Mouse (Mus musculus): ENCODE measurements around the gene Ldhc. TPM values are rescaled to one million over a fixed set of nuclear protein-coding genes. Genes with fewer than 3 reads are reported as not detected.

Ldhc gene
- polyA plus RNA-seq, 1 experiment from 2014 or later, result not detected

GRCm38 (mm10) chr7:46838104-46838671 lies 22.8 kb upstream of the Ldhc start:
- WGBS, result 14% methylated on average over 9 of the region's 9 CpGs
- Histone ChIP-seq H3K4me3 (ENCODE audit: control insufficient read depth in 1 of 2, insufficient read depth in 1 of 2, low read depth in 1 of 2, low read length in 2 of 2) (no peak overlapping the region), H3K4me2 (ENCODE audit: low read length) (peak overlapping the region; percentile 37), H3K9me3 (ENCODE audit: control insufficient read depth, low read length) (no peaks in the 10 kb centered on the region), H3K27me3 (ENCODE audit: control insufficient read depth, insufficient read depth, low read length) (no peaks in the 10 kb centered on the region), H3K27ac (replicated peaks in 1 of 2; ENCODE audit: control insufficient read depth in 1 of 2, insufficient read depth in 1 of 2, low read depth in 2 of 2, low read length in 2 of 2) (peak overlapping the region; percentile 76 to 80), H3K36me3 (ENCODE audit: control insufficient read depth, insufficient read depth, low read length) (no peaks in the 10 kb centered on the region), H3K9ac (ENCODE audit: low read length) (0 out of 2 replicates have a peak overlapping the region, but pooled peaks have one; percentile 34), H3K4me1 (ENCODE audit: control insufficient read depth in 2 of 2, insufficient read depth in 2 of 2, low read length in 2 of 2) (peaks cover 15 to 26% of the 10 kb centered on the region in 2 experiments)
- peak; percentile 65 for ATAC-seq (ENCODE audit: insufficient number of reproducible peaks, insufficient read depth, low FRiP score, low read depth)

GRCm38 (mm10) chr7:46838891-46839302 lies 22.1 kb upstream of the Ldhc start:
- ATAC-seq (ENCODE audit: insufficient number of reproducible peaks, insufficient read depth, low FRiP score, low read depth), result peak; percentile 48; the same call in 1 of the 2 replicates
- H3K9me3 ChIP-seq (ENCODE audit: control insufficient read depth, low read length), result no peaks in the 10 kb centered on the region
- H3K27ac ChIP-seq (replicated peaks in 1 of 2; ENCODE audit: control insufficient read depth in 1 of 2, insufficient read depth in 1 of 2, low read depth in 2 of 2, low read length in 2 of 2), result peak overlapping the region; percentile 69 to 80; a peak in 3 of 4 replicates
- peak overlapping the region; percentile 18; the same call in 1 of the 2 replicates for H3K9ac ChIP-seq (ENCODE audit: low read length)
- H3K4me2 ChIP-seq (ENCODE audit: low read length), result peak overlapping the region; percentile 22
- H3K4me1 ChIP-seq (ENCODE audit: control insufficient read depth in 2 of 2, insufficient read depth in 2 of 2, low read length in 2 of 2), result peaks cover 15 to 24% of the 10 kb centered on the region in 2 experiments
- H3K36me3 ChIP-seq (ENCODE audit: control insufficient read depth, insufficient read depth, low read length), result no peaks in the 10 kb centered on the region
- H3K27me3 ChIP-seq (ENCODE audit: control insufficient read depth, insufficient read depth, low read length), result no peaks in the 10 kb centered on the region
- H3K4me3 ChIP-seq (ENCODE audit: control insufficient read depth in 1 of 2, insufficient read depth in 1 of 2, low read depth in 1 of 2, low read length in 2 of 2), result no peak overlapping the region
- 17% methylated on average over 8 of the region's 8 CpGs for WGBS

- ATAC-seq (ENCODE audit: insufficient number of reproducible peaks, insufficient read depth, low FRiP score, low read depth), result no peak
- Histone ChIP-seq H3K27ac (replicated peaks in 1 of 2; ENCODE audit: control insufficient read depth in 1 of 2, insufficient read depth in 1 of 2, low read depth in 2 of 2, low read length in 2 of 2) (peak overlapping the region in 1 of 2 experiments; percentile 80; a peak in 3 of 4 replicates), H3K27me3 (ENCODE audit: control insufficient read depth, insufficient read depth, low read length) (no peaks in the 10 kb centered on the region), H3K4me2 (ENCODE audit: low read length) (peak overlapping the region; percentile 22; the same call in 1 of the 2 replicates), H3K9ac (ENCODE audit: low read length) (peak overlapping the region; percentile 18; the same call in 1 of the 2 replicates), H3K4me3 (ENCODE audit: control insufficient read depth in 1 of 2, insufficient read depth in 1 of 2, low read depth in 1 of 2, low read length in 2 of 2) (no peak overlapping the region), H3K9me3 (ENCODE audit: control insufficient read depth, low read length) (no peaks in the 10 kb centered on the region), H3K36me3 (ENCODE audit: control insufficient read depth, insufficient read depth, low read length) (no peaks in the 10 kb centered on the region), H3K4me1 (ENCODE audit: control insufficient read depth in 2 of 2, insufficient read depth in 2 of 2, low read length in 2 of 2) (peaks cover 15 to 24% of the 10 kb centered on the region in 2 experiments)
- WGBS, result 25% methylated on average over 7 of the region's 7 CpGs
Observed at GRCm38 (mm10) chr7:46839446-46839845, 21.6 kb upstream of the Ldhc start.

- WGBS, result 72% methylated on average over 5 of the region's 5 CpGs
- no peaks in the 10 kb centered on the region for H3K27me3 ChIP-seq (ENCODE audit: control insufficient read depth, insufficient read depth, low read length)
Observed at GRCm38 (mm10) chr7:46839861-46840260, 21.1 kb upstream of the Ldhc start.

GRCm38 (mm10) chr7:46840326-46840725 lies 20.7 kb upstream of the Ldhc start:
- H3K4me1 ChIP-seq (ENCODE audit: control insufficient read depth in 2 of 2, insufficient read depth in 2 of 2, low read length in 2 of 2), result peaks cover 22 to 32% of the 10 kb centered on the region in 2 experiments
- H3K4me2 ChIP-seq (ENCODE audit: low read length), result no peak overlapping the region
- H3K9me3 ChIP-seq (ENCODE audit: control insufficient read depth, low read length), result no peaks in the 10 kb centered on the region
- no peak for ATAC-seq (ENCODE audit: insufficient number of reproducible peaks, insufficient read depth, low FRiP score, low read depth)
- no peak overlapping the region for H3K4me3 ChIP-seq (ENCODE audit: control insufficient read depth in 1 of 2, insufficient read depth in 1 of 2, low read depth in 1 of 2, low read length in 2 of 2)
- no peak overlapping the region for H3K27ac ChIP-seq (replicated peaks in 1 of 2; ENCODE audit: control insufficient read depth in 1 of 2, insufficient read depth in 1 of 2, low read depth in 2 of 2, low read length in 2 of 2)
- H3K9ac ChIP-seq (ENCODE audit: low read length), result no peak overlapping the region
- WGBS, result 61% methylated on average over 4 of the region's 4 CpGs
- no peaks in the 10 kb centered on the region for H3K27me3 ChIP-seq (ENCODE audit: control insufficient read depth, insufficient read depth, low read length)
- H3K36me3 ChIP-seq (ENCODE audit: control insufficient read depth, insufficient read depth, low read length), result no peaks in the 10 kb centered on the region

More at GRCm38 (mm10) chr7:46839861-46840260, 21.1 kb upstream of the Ldhc start:
- Histone ChIP-seq H3K4me2 (ENCODE audit: low read length) (no peak overlapping the region), H3K27ac (replicated peaks in 1 of 2; ENCODE audit: control insufficient read depth in 1 of 2, insufficient read depth in 1 of 2, low read depth in 2 of 2, low read length in 2 of 2) (no peak overlapping the region), H3K9me3 (ENCODE audit: control insufficient read depth, low read length) (no peaks in the 10 kb centered on the region), H3K36me3 (ENCODE audit: control insufficient read depth, insufficient read depth, low read length) (no peaks in the 10 kb centered on the region), H3K9ac (ENCODE audit: low read length) (no peak overlapping the region), H3K4me3 (ENCODE audit: control insufficient read depth in 1 of 2, insufficient read depth in 1 of 2, low read depth in 1 of 2, low read length in 2 of 2) (no peak overlapping the region), H3K4me1 (ENCODE audit: control insufficient read depth in 2 of 2, insufficient read depth in 2 of 2, low read length in 2 of 2) (peaks cover 17 to 27% of the 10 kb centered on the region in 2 experiments)
- ATAC-seq (ENCODE audit: insufficient number of reproducible peaks, insufficient read depth, low FRiP score, low read depth), result no peak

- Histone ChIP-seq H3K4me1 (ENCODE audit: control insufficient read depth in 2 of 2, insufficient read depth in 2 of 2, low read length in 2 of 2) (peaks cover 22 to 32% of the 10 kb centered on the region in 2 experiments), H3K36me3 (ENCODE audit: control insufficient read depth, insufficient read depth, low read length) (no peaks in the 10 kb centered on the region), H3K9me3 (ENCODE audit: control insufficient read depth, low read length) (no peaks in the 10 kb centered on the region), H3K4me2 (ENCODE audit: low read length) (no peak within 1 kb of the TSS), H3K27ac (replicated peaks in 1 of 2; ENCODE audit: control insufficient read depth in 1 of 2, insufficient read depth in 1 of 2, low read depth in 2 of 2, low read length in 2 of 2) (no peak within 1 kb of the TSS), H3K9ac (ENCODE audit: low read length) (no peak within 1 kb of the TSS), H3K27me3 (ENCODE audit: control insufficient read depth, insufficient read depth, low read length) (no peaks in the 10 kb centered on the region), H3K4me3 (ENCODE audit: control insufficient read depth in 1 of 2, insufficient read depth in 1 of 2, low read depth in 1 of 2, low read length in 2 of 2) (no peak within 1 kb of the TSS)
- WGBS, result 41% methylated on average over 6 of the region's 6 CpGs
- no peak for ATAC-seq (ENCODE audit: insufficient number of reproducible peaks, insufficient read depth, low FRiP score, low read depth)
Observed at GRCm38 (mm10) chr7:46840787-46841525, 20.0 kb upstream of the Ldhc start, which contains the start of gene Ldha. TSS of gene Ldha (plus strand) at chr7:46841475.

GRCm38 (mm10) chr7:46842278-46842677 lies 18.7 kb upstream of the Ldhc start:
- Histone ChIP-seq H3K27ac (replicated peaks in 1 of 2; ENCODE audit: control insufficient read depth in 1 of 2, insufficient read depth in 1 of 2, low read depth in 2 of 2, low read length in 2 of 2) (no peak overlapping the region), H3K27me3 (ENCODE audit: control insufficient read depth, insufficient read depth, low read length) (no peaks in the 10 kb centered on the region), H3K36me3 (ENCODE audit: control insufficient read depth, insufficient read depth, low read length) (peaks cover under 1% of the 10 kb centered on the region; the same call in 1 of the 2 replicates), H3K4me3 (ENCODE audit: control insufficient read depth in 1 of 2, insufficient read depth in 1 of 2, low read depth in 1 of 2, low read length in 2 of 2) (no peak overlapping the region), H3K9ac (ENCODE audit: low read length) (no peak overlapping the region), H3K4me1 (ENCODE audit: control insufficient read depth in 2 of 2, insufficient read depth in 2 of 2, low read length in 2 of 2) (peaks cover 22 to 32% of the 10 kb centered on the region in 2 experiments), H3K4me2 (ENCODE audit: low read length) (no peak overlapping the region), H3K9me3 (ENCODE audit: control insufficient read depth, low read length) (no peaks in the 10 kb centered on the region)
- WGBS, result 40% methylated on average over 5 of the region's 5 CpGs
- no peak for ATAC-seq (ENCODE audit: insufficient number of reproducible peaks, insufficient read depth, low FRiP score, low read depth)
